Mouse (Mus musculus): ENCODE measurements around the gene Hipk3. TPM values are rescaled to one million over a fixed set of nuclear protein-coding genes. Genes with fewer than 3 reads are reported as not detected.

Hipk3 gene
- total RNA-seq, 4 experiments from 2014 or later, result 217 to 250 (median 233) TPM

DNA sequence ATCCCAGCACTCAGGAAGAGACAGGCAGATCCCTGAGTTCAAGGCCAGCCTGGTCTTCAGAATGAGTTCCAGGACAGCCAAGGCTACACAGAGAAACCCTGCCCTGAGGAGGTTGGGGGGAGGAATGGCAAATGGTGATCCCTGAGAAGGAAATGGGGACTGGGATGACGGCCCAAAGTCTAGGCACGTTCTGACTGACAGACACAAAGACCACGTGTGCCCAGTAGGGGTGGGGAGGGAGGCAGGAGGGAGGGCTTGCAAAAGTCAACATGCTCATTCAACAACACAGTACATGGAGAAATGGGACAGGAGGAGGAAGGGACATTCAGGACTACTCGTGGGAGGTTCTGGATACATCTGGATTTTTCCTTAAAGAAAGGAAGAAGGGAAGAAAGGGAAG lies 81.8 kb downstream of the Hipk3 start:
- DNase-seq (ENCODE audit: low spot score), result no peak

GRCm38 (mm10) chr2:104411806-104412205 lies 82.4 kb downstream of the Hipk3 start:
- no peak for DNase-seq (ENCODE audit: low spot score)

- DNase-seq (ENCODE audit: low spot score), result no peak
Observed at GRCm38 (mm10) chr2:104410963-104411545, 83.2 kb downstream of the Hipk3 start, which contains the start of gene D430041D05Rik. Gene D430041D05Rik (minus strand): TSS chr2:104411013.

DNA sequence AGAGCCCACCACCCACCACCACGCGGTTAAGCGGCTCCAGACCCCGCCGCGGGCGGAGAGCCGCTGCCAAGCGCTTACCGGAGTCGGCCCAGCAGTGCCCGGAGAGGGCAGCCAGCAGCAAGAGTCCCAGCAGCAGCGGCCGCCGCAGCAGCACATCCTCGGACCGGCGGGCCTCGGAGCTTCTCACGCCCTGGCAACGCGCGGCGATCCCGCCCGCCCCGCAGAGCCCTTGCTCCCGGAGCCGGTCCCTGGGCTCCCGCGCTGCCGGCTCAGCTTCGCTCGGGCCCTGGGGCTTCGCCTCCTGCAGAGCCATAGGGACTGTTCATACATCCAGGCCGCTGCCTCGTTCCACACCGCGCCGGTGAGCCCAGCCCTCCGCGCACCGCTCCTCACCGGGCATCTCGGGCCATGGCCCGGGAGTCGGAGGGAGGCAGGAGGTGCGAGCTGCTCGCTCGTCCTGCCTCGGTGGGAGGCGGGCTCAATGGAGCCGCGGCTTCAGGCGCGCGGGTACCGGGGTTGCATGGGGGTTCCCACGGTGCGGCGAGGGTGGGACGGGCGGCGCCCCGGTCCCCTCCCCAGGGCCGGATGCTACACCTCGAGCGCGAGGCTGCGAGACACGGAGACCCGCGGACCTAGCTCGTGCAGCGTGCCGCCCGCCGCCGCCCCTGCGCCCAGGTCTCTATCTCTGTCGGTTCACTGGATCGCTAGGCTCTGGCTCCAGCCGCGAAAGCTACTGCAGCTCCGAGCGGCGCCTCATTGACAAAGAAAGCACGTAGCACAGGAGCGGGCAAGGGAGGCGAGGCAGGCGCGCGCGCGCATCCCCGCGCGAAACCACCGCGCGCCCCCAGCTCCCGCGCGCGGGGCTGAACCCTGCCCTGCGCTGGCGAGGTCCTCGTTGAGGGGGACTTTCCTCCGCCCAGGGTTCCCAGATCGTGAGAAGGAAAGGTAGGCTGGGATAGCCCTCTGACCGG lies 84.1 kb downstream of the Hipk3 start:
- DNase-seq (ENCODE audit: low spot score), result no peak

- DNase-seq (ENCODE audit: low spot score), result no peak
Observed at GRCm38 (mm10) chr2:104408351-104408750, 85.9 kb downstream of the Hipk3 start.

DNA sequence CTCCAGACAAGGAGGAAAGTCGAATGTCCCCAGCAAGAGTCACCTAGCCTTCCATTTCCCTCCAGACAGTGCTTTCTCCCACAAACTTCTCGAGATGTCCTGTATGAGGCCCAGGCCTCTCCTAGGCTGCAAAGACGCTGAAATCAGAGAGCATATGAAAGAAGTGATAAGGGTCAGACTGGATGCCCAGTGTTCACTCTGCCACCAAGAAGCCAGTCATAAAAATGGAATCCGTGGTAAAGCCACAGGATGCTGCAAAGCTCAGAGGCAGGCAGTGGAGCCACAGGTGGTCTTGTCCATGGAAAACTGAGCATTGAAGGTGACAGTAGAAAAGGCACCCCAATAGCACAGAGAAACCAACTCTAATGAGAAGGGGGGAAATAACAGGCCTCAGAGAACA lies 86.3 kb downstream of the Hipk3 start:
- DNase-seq (ENCODE audit: low spot score), result no peak

DNA sequence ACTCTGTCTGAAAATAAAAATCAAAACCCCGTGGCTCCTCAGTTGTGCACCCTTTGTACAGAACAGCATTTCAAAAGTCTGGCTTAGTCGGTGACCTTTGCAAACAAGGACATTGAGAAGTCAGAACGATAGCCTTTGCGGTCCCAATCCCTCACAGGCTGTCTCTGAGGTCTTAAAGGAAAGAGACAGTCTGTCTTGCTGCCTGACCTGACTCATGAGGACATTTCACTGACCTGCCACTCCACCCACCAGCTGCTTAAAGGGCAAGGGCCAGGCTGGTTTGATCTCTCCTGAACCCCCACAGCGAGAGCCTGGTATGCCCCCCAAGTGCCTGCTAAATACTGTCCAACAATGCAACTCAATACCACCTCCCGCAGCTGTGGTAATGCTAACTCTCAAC lies 90.2 kb downstream of the Hipk3 start:
- DNase-seq (ENCODE audit: low spot score), result no peak

- DNase-seq (ENCODE audit: low spot score), result no peak
Observed at GRCm38 (mm10) chr2:104398651-104399290, 95.5 kb downstream of the Hipk3 start.

DNA sequence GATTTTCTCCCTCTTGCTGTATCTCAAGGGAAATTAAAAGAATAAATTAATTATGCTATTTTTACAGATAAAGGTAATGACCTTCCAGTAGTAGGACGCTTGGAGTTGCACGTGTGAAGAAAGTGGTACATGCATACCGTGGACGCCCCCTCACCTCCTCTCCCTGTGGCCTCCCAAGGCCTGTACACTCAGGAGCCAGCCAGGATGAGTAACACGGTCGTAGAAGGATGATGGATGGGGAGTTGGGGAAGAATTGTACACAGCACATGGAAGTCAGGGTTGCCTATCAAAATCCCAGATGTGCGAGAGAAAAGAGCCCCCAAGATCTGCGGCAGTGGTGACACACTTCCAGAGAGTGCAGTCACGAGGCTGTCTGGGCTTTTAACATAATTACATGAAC lies 98.3 kb downstream of the Hipk3 start:
- DNase-seq (ENCODE audit: low spot score), result no peak

- DNase-seq (ENCODE audit: low spot score), result no peak
Observed at GRCm38 (mm10) chr2:104394769-104395168, 99.5 kb downstream of the Hipk3 start.

- no peak for DNase-seq (ENCODE audit: low spot score)
Observed at GRCm38 (mm10) chr2:104392700-104393312, 101.4 kb downstream of the Hipk3 start.

- no peak for DNase-seq (ENCODE audit: low spot score)
Observed at GRCm38 (mm10) chr2:104389231-104389630, 105.0 kb downstream of the Hipk3 start.

GRCm38 (mm10) chr2:104385941-104386340 lies 108.3 kb downstream of the Hipk3 start:
- no peak for DNase-seq (ENCODE audit: low spot score)

- no peak for DNase-seq (ENCODE audit: low spot score)
Observed at GRCm38 (mm10) chr2:104383589-104383988, 110.7 kb downstream of the Hipk3 start.

GRCm38 (mm10) chr2:104382813-104383212 lies 111.4 kb downstream of the Hipk3 start:
- DNase-seq (ENCODE audit: low spot score), result no peak

GRCm38 (mm10) chr2:104379304-104379703 lies 114.9 kb downstream of the Hipk3 start:
- no peak for DNase-seq (ENCODE audit: low spot score)

DNA sequence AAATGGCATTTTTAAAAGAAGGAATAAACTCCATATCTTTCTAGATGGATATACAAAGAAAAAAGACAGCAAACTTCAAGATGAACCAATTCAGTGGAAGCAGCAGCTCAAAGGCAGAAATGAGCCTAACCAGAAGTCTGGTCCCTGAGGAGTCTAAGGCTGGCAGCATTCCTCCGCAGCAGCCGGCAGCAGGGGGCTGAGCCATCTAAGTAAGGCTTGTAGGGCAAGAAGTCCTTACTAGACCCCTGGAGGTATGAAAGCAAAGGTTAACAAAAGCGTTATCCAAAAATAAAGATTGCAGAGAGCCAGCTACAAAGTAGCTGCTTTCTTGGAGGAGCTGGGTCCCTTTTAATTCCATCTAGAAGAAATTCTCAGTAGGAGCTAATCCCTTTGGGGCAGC lies 115.5 kb downstream of the Hipk3 start:
- no peak for DNase-seq (ENCODE audit: low spot score)

DNA sequence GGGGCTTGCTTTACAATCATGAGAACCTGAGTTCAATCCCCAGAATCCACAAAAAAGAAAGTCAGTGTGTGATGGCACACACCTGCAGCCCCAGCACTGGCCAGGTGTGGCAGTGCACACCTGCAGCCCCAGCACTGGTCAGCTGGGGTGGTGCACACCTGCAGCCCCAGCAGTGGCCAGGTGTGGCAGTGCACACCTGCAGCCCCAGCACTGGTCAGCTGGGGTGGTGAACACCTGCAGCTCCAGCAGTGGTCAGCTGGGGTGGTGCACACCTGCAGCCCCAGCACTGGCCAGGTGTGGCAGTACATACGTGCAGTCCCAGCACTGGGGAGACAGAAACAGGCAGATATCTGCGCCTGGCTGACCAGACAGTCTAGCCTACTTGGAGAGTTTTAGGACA lies 116.3 kb downstream of the Hipk3 start:
- no peak for DNase-seq (ENCODE audit: low spot score)
